Mouse (Mus musculus) Patski (cell line): ENCODE measurements around the gene Pigk. TPM values are rescaled to one million over a fixed set of nuclear protein-coding genes. Genes with fewer than 3 reads are reported as not detected.

ENCODE experiments used
- ATAC-seq: fragments of 100-300 bp; one replicate; pipeline ENCODE4 v1.8.0; 2021
- CTCF ChIA-PET: fragments of 350-600 bp; sonication (Branson Sonifier 250); formaldehyde crosslinking; loops from one replicate; lab custom pipeline; 2022; ENCODE audit warnings: inconsistent platforms; lab: Charles Lee
- POLR2A ChIA-PET: fragments of 350-600 bp; sonication (Branson Sonifier 250); formaldehyde crosslinking; loops from one replicate; lab custom pipeline; 2022; ENCODE audit warnings: antibody characterized with exemption, inconsistent platforms; lab: Charles Lee
- DNase-seq: peaks from one replicate; pipeline ENCODE4 v3.0.0-alpha.2; 2011; ENCODE audit warnings: low read depth, low spot score
- H3K27me3 ChIP-seq: fragments of 371-371 bp; one replicate; pipeline ENCODE4 v1.5.1; 2021
- CTCF ChIP-seq: fragments of 100-300 bp; IDR thresholded peaks from one replicate; pipeline ENCODE4 v1.5.1; 2021
- in situ Hi-C: fragments of 300-500 bp; cut with MboI; formaldehyde crosslinking; loops from 3 replicates; pipeline ENCODE4 v1.11.1; 2018; ENCODE audit warnings: low pct_unique_long_range_greater_than_20kb, mixed read lengths
- polyA plus RNA-seq: library from polyadenylated mRNA; unstranded; gene quantifications from one replicate; pipeline ENCODE4 v1.2.3, GENCODE M21; 2021

Pigk gene
- polyA plus RNA-seq, 1 experiment from 2014 or later, result 103 TPM

- in situ Hi-C loops, result no loop called here
- POLR2A ChIA-PET, result no interaction called here
- no peak for DNase-seq
- no peak for ATAC-seq
- no peaks in the 10 kb centered on the region for H3K27me3 ChIP-seq
- no peak for TF ChIP-seq CTCF
- CTCF ChIA-PET, result no interaction called here
Measured at GRCm38 (mm10) chr3:152898906-152899305, 185.0 kb downstream of the Pigk start.

- in situ Hi-C loops, result no loop called here
- POLR2A ChIA-PET, result interaction anchor here (0.5 to 0.6 kb wide), 2 partner anchors 54 to 94 kb away, joined by 3 to 4 read pairs; no protein-coding TSS in a partner anchor
- no peaks in the 10 kb centered on the region for H3K27me3 ChIP-seq
- DNase-seq (no peak), ATAC-seq (no peak)
- CTCF ChIA-PET, result interaction anchor here (1.0 to 1.3 kb wide), 5 partner anchors 10 to 24 kb away, joined by 3 to 8 read pairs (median 4); no protein-coding TSS in a partner anchor
- TF ChIP-seq CTCF, result no peak
Measured at GRCm38 (mm10) chr3:152905026-152905425, 191.1 kb downstream of the Pigk start.

- ChIA-PET POLR2A (interaction anchor here (0.6 kb wide), 1 partner anchor 296 kb away, joined by 5 read pairs; no protein-coding TSS in a partner anchor), CTCF (interaction anchor here (1.2 kb wide), 2 partner anchors 11 to 23 kb away, joined by 4 to 8 read pairs; no protein-coding TSS in a partner anchor)
- TF ChIP-seq CTCF, result no peak
- ATAC-seq (no peak), DNase-seq (no peak)
- in situ Hi-C loops, result no loop called here
- no peaks in the 10 kb centered on the region for H3K27me3 ChIP-seq
Measured at GRCm38 (mm10) chr3:152905800-152906199, 191.9 kb downstream of the Pigk start.

- in situ Hi-C loops, result no loop called here
- ChIA-PET POLR2A (no interaction called here), CTCF (no interaction called here)
- H3K27me3 ChIP-seq, result no peaks in the 10 kb centered on the region
- ATAC-seq (no peak), DNase-seq (no peak)
- TF ChIP-seq CTCF, result no peak
Measured at GRCm38 (mm10) chr3:152907087-152907486, 193.2 kb downstream of the Pigk start.

GRCm38 (mm10) chr3:152907683-152908082 is 193.8 kb downstream of the Pigk start:
- TF ChIP-seq CTCF, result no peak
- ATAC-seq (no peak), DNase-seq (no peak)
- POLR2A ChIA-PET, result no interaction called here
- no peaks in the 10 kb centered on the region for H3K27me3 ChIP-seq
- CTCF ChIA-PET, result no interaction called here
- in situ Hi-C loops, result no loop called here

GRCm38 (mm10) chr3:152911578-152911977 is 197.7 kb downstream of the Pigk start:
- peak; percentile 32 for ATAC-seq
- POLR2A ChIA-PET, result no interaction called here
- no peaks in the 10 kb centered on the region for H3K27me3 ChIP-seq

GRCm38 (mm10) chr3:152912216-152913101 is 198.6 kb downstream of the Pigk start:
- in situ Hi-C loops, result no loop called here
- DNase-seq (no peak), ATAC-seq (no peak)
- no peaks in the 10 kb centered on the region for H3K27me3 ChIP-seq
- ChIA-PET CTCF (interaction anchor here (0.7 to 2.2 kb wide), 2 partner anchors 17 to 47 kb away, joined by 3 to 5 read pairs; no protein-coding TSS in a partner anchor), POLR2A (interaction anchor here (0.6 kb wide), 1 partner anchor 1769 kb away, joined by 4 read pairs; no protein-coding TSS in a partner anchor)
- TF ChIP-seq CTCF, result no peak

More at GRCm38 (mm10) chr3:152911578-152911977, 197.7 kb downstream of the Pigk start:
- CTCF ChIA-PET, result no interaction called here
- DNase-seq, result no peak
- in situ Hi-C loops, result no loop called here
- no peak for TF ChIP-seq CTCF

- no peaks in the 10 kb centered on the region for H3K27me3 ChIP-seq
- in situ Hi-C loops, result no loop called here
- no peak for ATAC-seq
- ChIA-PET POLR2A (interaction anchor here (0.6 kb wide), 1 partner anchor 1769 kb away, joined by 4 read pairs; no protein-coding TSS in a partner anchor), CTCF (interaction anchor here (2.2 kb wide), 1 partner anchor 47 kb away, joined by 5 read pairs; no protein-coding TSS in a partner anchor)
- DNase-seq, result no peak
- no peak for TF ChIP-seq CTCF
Measured at GRCm38 (mm10) chr3:152913150-152913549, 199.2 kb downstream of the Pigk start.

- TF ChIP-seq CTCF, result no peak
- ATAC-seq, result no peak
- DNase-seq, result no peak
- no peaks in the 10 kb centered on the region for H3K27me3 ChIP-seq
- POLR2A ChIA-PET, result interaction anchor here (0.6 kb wide), 1 partner anchor 1770 kb away, joined by 4 read pairs; no protein-coding TSS in a partner anchor
- in situ Hi-C loops, result no loop called here
- CTCF ChIA-PET, result interaction anchor here (2.2 kb wide), 1 partner anchor 48 kb away, joined by 5 read pairs; no protein-coding TSS in a partner anchor
Measured at GRCm38 (mm10) chr3:152913625-152914024, 199.7 kb downstream of the Pigk start.

- ChIA-PET POLR2A (no interaction called here), CTCF (interaction anchor here (1.2 to 2.2 kb wide), 3 partner anchors 10 to 83 kb away, joined by 3 to 5 read pairs (median 5); no protein-coding TSS in a partner anchor)
- TF ChIP-seq CTCF, result no peak
- in situ Hi-C loops, result no loop called here
- no peaks in the 10 kb centered on the region for H3K27me3 ChIP-seq
- DNase-seq (no peak), ATAC-seq (no peak)
Measured at GRCm38 (mm10) chr3:152914376-152914775, 200.5 kb downstream of the Pigk start.
